Mouse (Mus musculus) heart, embryonic 15.5 days (tissue): ENCODE measurements around the gene Irf2. TPM values are rescaled to one million over a fixed set of nuclear protein-coding genes. Genes with fewer than 3 reads are reported as not detected.

Source experiments
- ATAC-seq: fragments of 200-750 bp; cut with Nextera tagmentation; replicated peaks from 2 replicates; pipeline ENCODE4 v1.8.0; 2017; ENCODE audit warnings: low read depth, moderate TSS enrichment; ENCODE audit not compliant: insufficient number of reproducible peaks, insufficient read depth, low FRiP score
- H3K27ac ChIP-seq: fragments of 300-500 bp; sonication (generic); 2 replicates; pipeline ENCODE4 v1.5.1; 2015; ENCODE audit warnings: mild to moderate bottlenecking, inconsistent platforms
- H3K27me3 ChIP-seq: fragments of 300-500 bp; sonication (generic); 2 replicates; pipeline ENCODE4 v1.6.1; 2015; ENCODE audit warnings: inconsistent platforms
- H3K36me3 ChIP-seq: fragments of 300-500 bp; sonication (generic); 2 replicates; pipeline ENCODE4 v1.6.1; 2015; ENCODE audit warnings: mild to moderate bottlenecking, inconsistent platforms
- H3K4me1 ChIP-seq: fragments of 300-500 bp; sonication (generic); replicated peaks from 2 replicates; pipeline ENCODE4 v1.6.1; 2015; ENCODE audit warnings: inconsistent platforms
- H3K4me2 ChIP-seq: fragments of 300-500 bp; sonication (generic); 2 replicates; pipeline ENCODE4 v1.6.1; 2015; ENCODE audit warnings: inconsistent platforms, mild to moderate bottlenecking, moderate library complexity
- H3K4me3 ChIP-seq: fragments of 300-500 bp; sonication (generic); 2 replicates; pipeline ENCODE4 v1.5.1; 2015; ENCODE audit warnings: mild to moderate bottlenecking, inconsistent platforms
- H3K9ac ChIP-seq: fragments of 300-500 bp; sonication (generic); 2 replicates; pipeline ENCODE4 v1.6.1; 2015; ENCODE audit warnings: mild to moderate bottlenecking, inconsistent platforms
- H3K9me3 ChIP-seq: fragments of 300-500 bp; sonication (generic); replicated peaks from 2 replicates; pipeline ENCODE4 v1.6.1; 2016; ENCODE audit warnings: inconsistent platforms
- WGBS: fragments of 180-500 bp; shearing (Covaris S2); methylation state at CpG from one replicate; pipeline ENCODE4 v1.1.7; 2015; ENCODE audit warnings: mixed read lengths; 5-methylcytosine and 5-hydroxymethylcytosine counted together
- polyA plus RNA-seq: library from polyadenylated mRNA; unstranded; fragments of >200 nt; fragmentation: Nextera tagmentation; extraction: Ambion mirVana; gene quantifications from 2 replicates; pipeline ENCODE4 v1.2.1, GENCODE M21; 2015

Gene Irf2
- polyA plus RNA-seq, 1 experiment from 2014 or later = 19.9 TPM

- ATAC-seq = no peak
- Histone ChIP-seq H3K36me3 (0 out of 2 replicates have a peak, but pooled peaks cover 4% of the 10 kb centered on the region), H3K9me3 (no peaks in the 10 kb centered on the region), H3K4me1 (peaks cover 7% of the 10 kb centered on the region; the same call in 1 of the 2 replicates), H3K4me2 (no peak overlapping the region), H3K27me3 (no peaks in the 10 kb centered on the region), H3K9ac (no peak overlapping the region), H3K4me3 (no peak overlapping the region), H3K27ac (no peak overlapping the region)
- WGBS = 65% methylated on average over 3 of the region's 3 CpGs
These were observed 92.9 kb downstream of the Irf2 start for GRCm38 (mm10) chr8:46832399-46832798.

- Histone ChIP-seq H3K4me3 (no peak overlapping the region), H3K36me3 (peaks cover 5% of the 10 kb centered on the region; the same call in 1 of the 2 replicates), H3K9me3 (no peaks in the 10 kb centered on the region), H3K9ac (no peak overlapping the region), H3K27me3 (no peaks in the 10 kb centered on the region), H3K4me2 (no peak overlapping the region), H3K27ac (no peak overlapping the region), H3K4me1 (peaks cover 7% of the 10 kb centered on the region; the same call in 1 of the 2 replicates)
- WGBS = 77% methylated on average over 4 of the region's 4 CpGs
- ATAC-seq = no peak
These were observed 94.2 kb downstream of the Irf2 start for GRCm38 (mm10) chr8:46833763-46834162.

- Histone ChIP-seq H3K9me3 (no peaks in the 10 kb centered on the region), H3K9ac (no peak overlapping the region), H3K27ac (no peak overlapping the region), H3K4me1 (peaks cover 7% of the 10 kb centered on the region; the same call in 1 of the 2 replicates), H3K27me3 (no peaks in the 10 kb centered on the region), H3K4me3 (no peak overlapping the region), H3K36me3 (peaks cover 9% of the 10 kb centered on the region; the same call in 1 of the 2 replicates), H3K4me2 (no peak overlapping the region)
- ATAC-seq = no peak
- 90% methylated on average over 3 of the region's 3 CpGs for WGBS
These were observed 94.9 kb downstream of the Irf2 start for GRCm38 (mm10) chr8:46834440-46834839.

GRCm38 (mm10) chr8:46836011-46836652, 96.6 kb downstream of the Irf2 start:
- no peak overlapping the region for H3K4me3 ChIP-seq
- no peak overlapping the region for H3K27ac ChIP-seq
- H3K27me3 ChIP-seq = no peaks in the 10 kb centered on the region
- H3K4me1 ChIP-seq = peaks cover 7% of the 10 kb centered on the region; the same call in 1 of the 2 replicates
- 92% methylated on average over 8 of the region's 8 CpGs for WGBS
- H3K36me3 ChIP-seq = peaks cover 19% of the 10 kb centered on the region
- H3K9ac ChIP-seq = no peak overlapping the region
- H3K4me2 ChIP-seq = no peak overlapping the region
- no peak for ATAC-seq
- no peaks in the 10 kb centered on the region for H3K9me3 ChIP-seq

GRCm38 (mm10) chr8:46836949-46837348, 97.4 kb downstream of the Irf2 start:
- H3K36me3 ChIP-seq = peaks cover 19% of the 10 kb centered on the region
- no peak overlapping the region for H3K4me2 ChIP-seq
- H3K27me3 ChIP-seq = no peaks in the 10 kb centered on the region
- ATAC-seq = no peak
- no peak overlapping the region for H3K4me3 ChIP-seq
- peaks cover 8% of the 10 kb centered on the region for H3K4me1 ChIP-seq
- no peak overlapping the region for H3K27ac ChIP-seq
- 81% methylated on average over 5 of the region's 5 CpGs for WGBS
- H3K9me3 ChIP-seq = no peaks in the 10 kb centered on the region
- H3K9ac ChIP-seq = no peak overlapping the region

GRCm38 (mm10) chr8:46838052-46838451, 98.5 kb downstream of the Irf2 start:
- Histone ChIP-seq H3K9ac (no peak overlapping the region), H3K4me3 (no peak overlapping the region), H3K27ac (no peak overlapping the region), H3K4me1 (peaks cover 15% of the 10 kb centered on the region), H3K36me3 (peaks cover 19% of the 10 kb centered on the region), H3K27me3 (no peaks in the 10 kb centered on the region), H3K9me3 (no peaks in the 10 kb centered on the region), H3K4me2 (no peak overlapping the region)
- no peak for ATAC-seq
- WGBS = 75% methylated on average over 5 of the region's 5 CpGs

GRCm38 (mm10) chr8:46840390-46840789, 100.9 kb downstream of the Irf2 start:
- WGBS = 76% methylated on average over 4 of the region's 4 CpGs
- Histone ChIP-seq H3K4me2 (no peak overlapping the region), H3K27ac (no peak overlapping the region), H3K4me1 (peaks cover 26% of the 10 kb centered on the region), H3K27me3 (no peaks in the 10 kb centered on the region), H3K9ac (no peak overlapping the region), H3K36me3 (peaks cover 19% of the 10 kb centered on the region), H3K9me3 (no peaks in the 10 kb centered on the region), H3K4me3 (no peak overlapping the region)
- ATAC-seq = no peak

- H3K9ac ChIP-seq = no peak overlapping the region
- H3K4me1 ChIP-seq = peaks cover 26% of the 10 kb centered on the region
- peaks cover 22% of the 10 kb centered on the region for H3K36me3 ChIP-seq
- WGBS = 95% methylated on average over 10 of the region's 10 CpGs
- no peaks in the 10 kb centered on the region for H3K27me3 ChIP-seq
- H3K4me3 ChIP-seq = no peak overlapping the region
- H3K27ac ChIP-seq = no peak overlapping the region
- no peak overlapping the region for H3K4me2 ChIP-seq
- no peak for ATAC-seq
- no peaks in the 10 kb centered on the region for H3K9me3 ChIP-seq
These were observed 101.3 kb downstream of the Irf2 start for GRCm38 (mm10) chr8:46840791-46841190.

GRCm38 (mm10) chr8:46842676-46843181, 103.2 kb downstream of the Irf2 start:
- H3K4me3 ChIP-seq = no peak overlapping the region
- 52% methylated on average over 5 of the region's 5 CpGs for WGBS
- no peaks in the 10 kb centered on the region for H3K27me3 ChIP-seq
- H3K4me2 ChIP-seq = no peak overlapping the region
- H3K4me1 ChIP-seq = peaks cover 26% of the 10 kb centered on the region
- no peaks in the 10 kb centered on the region for H3K9me3 ChIP-seq
- H3K27ac ChIP-seq = peak overlapping the region; percentile 78
- H3K36me3 ChIP-seq = peaks cover 34% of the 10 kb centered on the region
- H3K9ac ChIP-seq = no peak overlapping the region
- ATAC-seq = 0 out of 2 replicates have a peak, but pooled peaks have one; percentile 59

- Histone ChIP-seq H3K4me1 (peaks cover 26% of the 10 kb centered on the region), H3K4me3 (no peak overlapping the region), H3K27ac (peak overlapping the region; percentile 78), H3K9me3 (no peaks in the 10 kb centered on the region), H3K36me3 (peaks cover 32% of the 10 kb centered on the region), H3K27me3 (no peaks in the 10 kb centered on the region), H3K9ac (no peak overlapping the region), H3K4me2 (no peak overlapping the region)
- WGBS = 80% methylated on average over 4 of the region's 4 CpGs
- no peak for ATAC-seq
These were observed 104.3 kb downstream of the Irf2 start for GRCm38 (mm10) chr8:46843855-46844254.

- Histone ChIP-seq H3K36me3 (peaks cover 26% of the 10 kb centered on the region), H3K9me3 (no peaks in the 10 kb centered on the region), H3K4me1 (peaks cover 26% of the 10 kb centered on the region), H3K27ac (peak overlapping the region; percentile 78), H3K9ac (no peak overlapping the region), H3K27me3 (no peaks in the 10 kb centered on the region), H3K4me3 (no peak overlapping the region), H3K4me2 (no peak overlapping the region)
- ATAC-seq = no peak
- WGBS = 52% methylated on average over 3 of the region's 3 CpGs
These were observed 104.9 kb downstream of the Irf2 start for GRCm38 (mm10) chr8:46844371-46844973.
